Mouse (Mus musculus) cerebellum, adult 9-10 months (tissue): ENCODE data around the gene Cacna1f.

Experiments
- DNase-seq: peaks from one replicate; pipeline ENCODE4 v3.0.0; 2022

The Cacna1f gene

DNA sequence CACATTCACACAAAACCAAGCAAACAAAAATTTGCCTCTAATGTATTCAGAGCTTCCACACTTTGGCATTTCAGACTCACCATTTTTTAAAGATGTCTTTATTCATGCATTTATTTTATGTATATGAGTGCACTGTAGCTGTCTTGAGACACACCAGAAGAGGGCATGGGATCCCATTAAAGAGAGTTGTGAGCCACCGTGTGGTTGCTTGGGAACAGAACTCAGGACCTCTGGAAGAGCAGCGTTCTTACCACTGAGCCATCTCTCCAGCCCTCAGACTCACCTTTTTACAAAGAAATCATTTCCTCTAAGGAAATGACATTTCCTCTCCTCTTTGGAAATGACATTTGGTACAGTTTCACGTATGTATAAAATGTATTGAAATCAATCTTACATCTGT, 72.1 kb downstream of the Cacna1f start:
- no peak for DNase-seq

DNA sequence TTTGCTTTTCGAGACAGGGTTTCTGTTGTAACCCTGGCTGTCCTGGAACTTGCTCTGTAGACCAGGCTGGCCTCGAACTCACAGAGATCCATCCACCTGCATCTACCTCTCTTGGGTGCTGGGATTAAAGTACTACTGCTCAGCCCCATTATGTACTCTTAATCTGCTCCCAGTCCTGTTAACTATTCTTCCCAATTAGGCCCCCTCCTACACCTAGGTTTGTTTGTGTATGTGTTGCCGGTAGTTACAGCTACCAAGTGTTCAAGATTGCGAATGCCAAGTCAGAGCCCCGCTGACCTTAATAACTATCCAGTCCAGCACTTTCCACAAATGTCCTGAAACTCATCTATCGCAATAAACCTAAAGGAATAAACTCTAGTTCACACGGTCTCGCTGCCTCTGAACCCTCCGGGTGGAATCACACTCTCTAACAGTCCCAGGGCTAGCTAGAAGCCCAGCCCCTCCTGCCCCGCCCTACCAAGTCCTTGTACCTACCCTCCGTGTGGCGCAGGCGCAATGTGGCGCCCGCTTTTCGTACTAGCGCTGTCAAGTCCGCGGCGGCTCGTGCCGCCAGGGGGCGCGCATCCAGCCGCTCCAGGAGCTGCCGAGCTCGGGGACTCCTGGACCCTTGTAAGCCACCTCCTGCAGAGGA, 72.6 kb downstream of the Cacna1f start:
- DNase-seq: peak; percentile 90

DNA sequence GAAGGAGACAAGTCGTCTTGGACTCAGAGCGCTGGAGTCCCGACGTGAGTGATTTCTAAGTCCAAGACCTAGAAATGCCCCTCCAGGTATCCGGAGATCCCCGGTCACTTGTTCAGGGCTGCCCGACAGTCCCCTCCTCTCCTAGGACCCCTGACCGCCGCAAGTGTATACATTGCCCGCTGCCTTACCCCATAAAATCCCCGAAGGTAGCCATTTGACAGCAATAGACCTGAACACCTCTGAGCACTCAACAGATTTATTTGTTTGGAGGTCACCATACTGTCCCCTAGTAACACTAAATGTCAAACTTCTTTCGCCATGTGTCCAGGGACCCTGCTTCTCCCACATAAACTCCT, 73.2 kb downstream of the Cacna1f start:
- DNase-seq: no peak

GRCm38 (mm10) chrX:7680864-7681263, 74.0 kb downstream of the Cacna1f start, which contains the start of gene Magix:
Magix (minus strand) TSS chrX:7681251.
- no peak for DNase-seq
